Mouse (Mus musculus) G1E (cell line): ENCODE measurements at regions not wholly inside any gene's neighbourhood (a gene's known extent, or its start where the extent isn't known, plus 50 kb on each side); places are given as distances from the start of the nearest gene placed in this dataset.

Experiments used
- ATAC-seq: 2 replicates; pipeline ENCODE4 v1.8.0; 2016; ENCODE audit warnings: mild to moderate bottlenecking; ENCODE audit not compliant: insufficient number of reproducible peaks, poor library complexity, low FRiP score, severe bottlenecking; ENCODE audit errors: extremely low read depth
- DNase-seq: peaks from one replicate; pipeline ENCODE4 v3.0.0; 2012; ENCODE audit warnings: low spot score
- H3K27me3 ChIP-seq: 2 replicates; pipeline ENCODE4 v1.6.1; 2012; ENCODE audit warnings: mild to moderate bottlenecking, low read length, inconsistent platforms; ENCODE audit not compliant: insufficient read depth
- H3K36me3 ChIP-seq: replicated peaks from 2 replicates; pipeline ENCODE3; 2012; ENCODE audit warnings: mild to moderate bottlenecking, inconsistent platforms
- H3K4me1 ChIP-seq: 2 replicates; pipeline ENCODE4 v1.6.1; 2012; ENCODE audit warnings: low read depth, low read length, inconsistent platforms, mixed read lengths; ENCODE audit not compliant: insufficient read depth
- H3K4me3 ChIP-seq: 2 replicates; pipeline ENCODE4 v1.5.1; 2012; ENCODE audit warnings: low read depth, mild to moderate bottlenecking, inconsistent platforms, low read length, moderate library complexity, mixed read lengths
- H3K9me3 ChIP-seq: replicated peaks from 2 replicates; pipeline ENCODE4 v1.6.1; 2012; ENCODE audit warnings: inconsistent platforms
- CTCF ChIP-seq: IDR thresholded peaks from 2 replicates; pipeline ENCODE4 v1.5.1; 2012; ENCODE audit warnings: low read depth, low read length, inconsistent platforms, mixed read lengths
- GATA1 ChIP-seq: IDR thresholded peaks from 2 replicates; pipeline ENCODE4 v1.6.1; 2012; ENCODE audit warnings: borderline replicate concordance, low read length, inconsistent platforms, mixed read lengths
- GATA2 ChIP-seq: IDR thresholded peaks from 2 replicates; pipeline ENCODE4 v1.6.1; 2012; ENCODE audit warnings: low read depth, low read length, inconsistent platforms, borderline replicate concordance
- POLR2AphosphoS5 ChIP-seq: IDR thresholded peaks from 2 replicates; pipeline ENCODE4 v1.6.1; 2012; ENCODE audit warnings: low read depth, low read length, inconsistent platforms; ENCODE audit not compliant: insufficient replicate concordance
- TAL1 ChIP-seq: conservative IDR thresholded peaks from 2 replicates; pipeline ENCODE4 v1.6.1; 2012; ENCODE audit warnings: low read depth, low read length, inconsistent platforms, mixed read lengths

DNA sequence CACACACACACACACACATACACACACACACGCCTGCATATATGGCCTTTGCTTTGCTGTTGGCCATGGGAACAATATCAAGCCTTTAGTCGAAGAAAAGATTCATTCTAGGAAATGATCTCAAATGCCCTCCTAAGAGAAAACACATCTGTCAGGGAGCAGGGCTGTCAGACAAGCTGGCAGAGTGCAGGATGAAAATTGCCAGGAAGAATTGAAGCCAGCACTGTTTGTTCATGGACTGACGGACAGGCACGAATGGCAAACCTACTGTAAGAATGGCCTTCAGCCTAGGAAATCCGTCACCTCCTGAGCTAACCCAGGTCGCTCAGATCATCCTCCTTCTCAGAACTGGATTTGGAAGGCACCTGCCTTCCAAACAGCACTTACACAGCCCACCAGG is 322.0 kb downstream of the Rps15a start:
- ATAC-seq = no peak
- TF ChIP-seq GATA1 (no peak), TAL1 (no peak), CTCF (no peak), GATA2 (no peak), POLR2AphosphoS5 (no peak)
- no peaks in the 10 kb centered on the region for H3K36me3 ChIP-seq

DNA sequence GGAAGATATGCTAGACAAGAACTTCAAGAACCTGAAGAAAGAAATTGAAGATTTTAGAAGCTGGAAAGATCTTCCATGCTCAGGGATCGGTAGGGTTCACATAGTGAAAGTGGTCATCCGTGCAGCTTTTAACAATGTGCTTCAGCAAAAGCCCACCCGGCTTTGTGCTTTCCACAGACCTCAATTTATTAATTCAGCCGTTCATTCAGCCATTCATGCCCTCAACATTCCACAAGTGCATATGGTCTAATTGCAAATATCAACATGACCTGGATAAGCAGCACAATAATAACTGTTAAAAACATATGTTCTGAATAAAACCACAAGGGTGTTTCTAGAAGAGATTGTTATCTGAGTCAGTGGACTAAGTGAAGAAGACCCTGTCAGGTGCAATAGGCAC is 323.5 kb downstream of the Rps15a start:
- TF ChIP-seq CTCF (no peak), GATA1 (no peak), TAL1 (no peak), GATA2 (no peak), POLR2AphosphoS5 (no peak)
- H3K27me3 ChIP-seq = no peaks in the 10 kb centered on the region
- H3K4me1 ChIP-seq = no peaks in the 10 kb centered on the region
- peaks cover 21% of the 10 kb centered on the region for H3K9me3 ChIP-seq
- no peak overlapping the region for H3K4me3 ChIP-seq
- no peak for DNase-seq
- no peaks in the 10 kb centered on the region for H3K36me3 ChIP-seq
- ATAC-seq = no peak

More for the DNA sequence above, 322.0 kb downstream of the Rps15a start:
- Histone ChIP-seq H3K27me3 (no peaks in the 10 kb centered on the region), H3K4me3 (no peak overlapping the region), H3K9me3 (peaks cover 23% of the 10 kb centered on the region), H3K4me1 (no peaks in the 10 kb centered on the region)
- no peak for DNase-seq

DNA sequence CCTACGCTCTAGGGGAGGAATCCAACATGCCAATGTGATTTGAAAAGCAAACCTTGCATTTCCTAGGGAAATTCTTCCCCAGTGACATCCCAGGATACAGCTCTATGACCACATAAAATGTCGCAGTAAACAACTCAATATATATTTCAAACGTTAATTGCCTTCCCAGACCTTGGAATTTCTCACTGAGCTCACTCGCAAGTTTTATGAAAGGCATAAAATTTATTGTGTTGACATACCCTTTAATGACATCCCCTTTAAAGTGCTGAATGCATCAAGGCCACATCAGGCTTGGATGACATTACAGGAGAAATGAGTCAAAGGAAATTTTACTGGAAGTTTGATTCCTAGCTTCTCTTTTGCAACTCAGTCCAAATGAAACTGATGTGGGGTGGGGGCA is 337.0 kb downstream of the Rps15a start:
- Histone ChIP-seq H3K4me1 (no peaks in the 10 kb centered on the region), H3K36me3 (no peaks in the 10 kb centered on the region), H3K9me3 (peaks cover 7% of the 10 kb centered on the region), H3K27me3 (no peaks in the 10 kb centered on the region), H3K4me3 (no peak overlapping the region)
- ATAC-seq (no peak), DNase-seq (no peak)
- TF ChIP-seq POLR2AphosphoS5 = no peak
- no peak for TF ChIP-seq TAL1
- no peak for TF ChIP-seq GATA1
- TF ChIP-seq GATA2 = no peak
- TF ChIP-seq CTCF = no peak

DNA sequence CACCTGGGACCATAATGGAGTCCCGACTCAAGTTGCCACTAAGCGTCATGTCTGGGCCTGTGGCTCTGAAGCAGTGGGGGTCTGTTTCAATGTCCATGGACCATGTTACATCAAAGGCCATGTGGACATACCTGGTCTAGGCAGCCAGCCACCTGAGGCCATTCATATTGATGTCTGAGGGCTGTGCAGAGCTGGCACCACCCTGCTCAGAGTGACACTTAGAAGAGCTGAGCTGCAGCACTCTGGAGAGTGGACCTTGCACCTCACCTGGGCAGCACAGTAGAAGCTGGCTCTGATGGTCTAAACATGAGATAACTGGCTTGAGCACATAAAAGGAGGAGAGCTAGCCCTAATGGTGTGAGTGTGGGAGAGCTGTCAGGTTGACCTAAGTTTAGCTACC is 338.1 kb downstream of the Rps15a start:
- H3K4me3 ChIP-seq = no peak overlapping the region
- H3K9me3 ChIP-seq = peaks cover 7% of the 10 kb centered on the region
- DNase-seq (no peak), ATAC-seq (no peak)
- no peaks in the 10 kb centered on the region for H3K36me3 ChIP-seq
- H3K27me3 ChIP-seq = no peaks in the 10 kb centered on the region
- TF ChIP-seq CTCF = no peak
- no peak for TF ChIP-seq GATA1
- TF ChIP-seq TAL1 = no peak
- no peak for TF ChIP-seq POLR2AphosphoS5
- TF ChIP-seq GATA2 = no peak
- no peaks in the 10 kb centered on the region for H3K4me1 ChIP-seq

DNA sequence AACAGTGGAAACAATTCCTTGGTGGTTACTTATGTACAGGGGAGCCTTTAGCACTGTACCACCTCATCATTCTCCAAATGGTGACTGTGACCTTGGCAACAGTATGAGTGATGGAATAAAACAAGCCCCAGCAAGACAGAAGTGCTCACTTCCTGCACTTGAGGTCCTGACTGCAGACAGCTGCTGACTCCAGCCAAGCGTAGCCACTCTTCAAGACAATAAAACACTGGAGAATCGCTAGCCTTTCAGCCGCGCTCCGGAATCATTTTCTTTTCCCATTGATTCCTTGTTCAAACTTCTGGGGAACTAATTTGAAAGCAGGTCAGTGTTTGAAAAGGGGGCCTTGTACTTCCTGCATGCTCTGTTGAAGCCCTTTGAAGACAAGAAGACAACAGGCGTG is 344.2 kb downstream of the Rps15a start:
- H3K9me3 ChIP-seq = peaks cover 39% of the 10 kb centered on the region
- no peaks in the 10 kb centered on the region for H3K4me1 ChIP-seq
- no peak overlapping the region for H3K4me3 ChIP-seq
- TF ChIP-seq GATA2 (no peak), CTCF (no peak), GATA1 (no peak), TAL1 (no peak), POLR2AphosphoS5 (no peak)
- no peak for DNase-seq
- H3K36me3 ChIP-seq = no peaks in the 10 kb centered on the region
- no peaks in the 10 kb centered on the region for H3K27me3 ChIP-seq
- ATAC-seq = no peak

DNA sequence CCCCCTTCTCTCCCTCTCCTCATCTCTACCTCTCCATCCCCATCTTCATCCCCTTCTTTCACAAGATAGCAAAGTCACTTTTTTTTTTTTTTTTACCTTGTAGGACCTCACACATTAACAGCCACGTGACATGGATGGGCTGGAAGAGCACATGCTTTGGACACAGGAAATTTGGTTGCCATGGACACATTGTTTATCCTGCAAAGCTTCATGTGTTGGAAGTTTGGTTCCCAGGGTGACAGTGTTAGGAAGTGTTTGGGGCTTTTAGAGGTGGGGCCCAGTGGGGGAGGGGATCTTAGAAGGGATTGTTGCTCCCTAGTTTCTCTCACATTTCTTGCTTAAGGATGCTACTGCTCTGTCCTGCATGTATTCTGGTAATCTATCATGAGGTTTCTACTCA is 356.5 kb downstream of the Rps15a start:
- DNase-seq (no peak), ATAC-seq (no peak)
- H3K4me3 ChIP-seq = no peak overlapping the region
- no peaks in the 10 kb centered on the region for H3K4me1 ChIP-seq
- H3K9me3 ChIP-seq = peaks cover 36% of the 10 kb centered on the region
- no peaks in the 10 kb centered on the region for H3K36me3 ChIP-seq
- no peaks in the 10 kb centered on the region for H3K27me3 ChIP-seq
- TF ChIP-seq CTCF = no peak
- no peak for TF ChIP-seq GATA1
- no peak for TF ChIP-seq TAL1
- no peak for TF ChIP-seq GATA2
- no peak for TF ChIP-seq POLR2AphosphoS5

DNA sequence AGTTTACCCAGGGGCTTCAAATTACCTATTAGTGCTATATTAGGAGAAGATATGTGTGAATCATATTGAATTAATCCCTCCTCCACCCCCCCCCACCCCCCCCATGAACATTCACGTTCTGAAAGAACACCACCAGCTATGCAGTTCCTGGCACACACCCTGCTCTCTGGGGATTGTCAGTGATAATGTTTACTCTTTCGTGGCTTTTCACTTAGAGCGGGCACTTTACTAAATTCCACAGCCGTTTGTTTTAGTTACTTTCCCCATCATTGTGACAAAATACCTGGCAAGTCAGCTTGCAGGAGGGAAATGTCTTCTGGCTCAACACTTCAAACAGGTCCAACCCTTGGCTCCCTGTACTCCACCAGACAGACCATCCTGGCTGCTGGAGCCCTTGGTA is 359.0 kb downstream of the Rps15a start:
- ATAC-seq = no peak

More for the DNA sequence above, 359.0 kb downstream of the Rps15a start:
- no peak for DNase-seq
- H3K36me3 ChIP-seq = no peaks in the 10 kb centered on the region
- H3K27me3 ChIP-seq = no peaks in the 10 kb centered on the region
- no peak overlapping the region for H3K4me3 ChIP-seq
- TF ChIP-seq TAL1 (no peak), POLR2AphosphoS5 (no peak), GATA1 (no peak), CTCF (no peak), GATA2 (no peak)
- peaks cover 45% of the 10 kb centered on the region for H3K9me3 ChIP-seq
- H3K4me1 ChIP-seq = no peaks in the 10 kb centered on the region
